Mouse (Mus musculus): ENCODE results near the gene Rfesd.

DNA sequence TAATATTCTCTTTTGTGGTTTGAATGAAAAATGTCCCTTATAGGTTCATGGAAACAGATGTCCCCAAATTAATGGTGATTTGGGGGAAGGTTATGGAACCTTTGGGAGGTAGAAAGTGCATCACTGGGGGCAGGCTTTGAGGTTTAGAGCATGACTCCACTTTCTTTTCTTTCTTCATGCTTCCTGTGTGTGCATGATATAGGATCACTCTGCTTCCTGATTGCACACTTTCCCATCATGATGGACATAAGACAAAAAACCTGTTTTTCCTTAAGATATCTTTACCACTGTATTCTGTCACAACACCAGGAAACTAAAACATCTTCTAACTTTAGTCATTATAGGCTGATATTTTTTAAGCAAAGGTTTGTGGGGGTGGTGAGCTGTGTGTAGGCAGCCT lies 26.5 kb upstream of the Rfesd start:
- no peak for TF ChIP-seq CTCF (IDR thresholded peaks at IDR 0.05; ENCODE audit: control insufficient read depth, insufficient read depth, insufficient read length)
- TF ChIP-seq CEBPB (IDR thresholded peaks at IDR 0.05; ENCODE audit: low read depth): no peak

Measured in C2C12 (cell line).